Mouse (Mus musculus): ENCODE measurements around the gene Nfat5. TPM values are rescaled to one million over a fixed set of nuclear protein-coding genes. Genes with fewer than 3 reads are reported as not detected.

Nfat5 gene
- polyA plus RNA-seq, 1 experiment from 2014 or later, result 12.0 TPM

DNA sequence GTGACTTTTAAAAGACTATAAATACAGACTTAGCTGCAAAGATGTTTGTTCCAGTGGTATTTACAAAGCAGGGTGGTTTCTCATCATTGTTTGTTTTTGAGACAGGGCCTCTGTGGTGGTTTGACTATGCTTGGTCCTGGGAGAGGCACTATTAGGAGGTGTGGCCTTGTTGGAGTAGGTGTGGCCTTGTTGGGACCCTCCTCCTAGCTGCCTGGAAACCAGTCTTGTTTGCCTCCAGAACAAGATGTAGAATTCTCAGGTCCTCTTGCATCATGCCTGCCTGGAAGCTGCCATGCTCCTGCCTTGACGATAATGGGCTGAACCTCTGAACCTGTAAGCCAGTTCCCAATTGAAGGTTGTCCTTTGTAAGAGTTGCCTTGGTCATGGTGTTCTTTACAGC, 14.7 kb upstream of the Nfat5 start:
- H3K36me3 ChIP-seq (replicated peaks; ENCODE audit: control insufficient read depth, insufficient read depth), result no peaks in the 10 kb centered on the region
- WGBS, result 80% methylated on average over 1 of the region's 1 CpGs
- H3K4me2 ChIP-seq (replicated peaks), result no peak overlapping the region
- H3K9me3 ChIP-seq (ENCODE audit: control insufficient read depth, low read length), result no peaks in the 10 kb centered on the region
- H3K9ac ChIP-seq, result no peak overlapping the region
- H3K4me3 ChIP-seq (replicated peaks; ENCODE audit: low read length), result no peak overlapping the region
- ATAC-seq (ENCODE audit: low FRiP score) (no peak), DNase-seq (ENCODE audit: low spot score) (no peak)
- no peaks in the 10 kb centered on the region for H3K4me1 ChIP-seq (replicated peaks; ENCODE audit: control insufficient read depth, insufficient read depth, low read length)
- H3K27me3 ChIP-seq (ENCODE audit: control insufficient read depth, insufficient read depth, low read length), result no peaks in the 10 kb centered on the region
- no peak overlapping the region for H3K27ac ChIP-seq

DNA sequence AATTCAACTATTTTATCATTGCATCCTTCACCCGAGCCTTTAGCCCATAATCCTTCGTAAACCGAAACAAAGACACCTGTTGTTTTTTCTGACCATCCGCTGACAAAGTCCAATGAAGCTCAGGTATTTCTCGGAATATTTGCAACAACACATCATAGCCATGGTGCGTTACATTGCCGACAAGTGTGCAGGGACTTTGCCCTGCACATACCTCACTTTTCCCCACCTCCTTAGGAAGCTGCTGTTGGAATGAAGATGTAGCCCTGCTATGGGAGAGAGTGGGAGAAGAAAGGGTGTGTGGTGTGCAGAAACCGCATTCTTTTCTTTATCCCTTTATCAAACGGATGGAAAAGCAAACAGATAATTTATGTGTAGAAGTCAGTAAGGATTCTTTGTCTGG, 6.6 kb upstream of the Nfat5 start:
- H3K27ac ChIP-seq, result no peak overlapping the region
- H3K9me3 ChIP-seq (ENCODE audit: control insufficient read depth, low read length), result no peaks in the 10 kb centered on the region
- no peaks in the 10 kb centered on the region for H3K4me1 ChIP-seq (replicated peaks; ENCODE audit: control insufficient read depth, insufficient read depth, low read length)
- DNase-seq (ENCODE audit: low spot score) (no peak), ATAC-seq (ENCODE audit: low FRiP score) (no peak)
- no peak overlapping the region for H3K4me3 ChIP-seq (replicated peaks; ENCODE audit: low read length)
- 86% methylated on average over 9 of the region's 9 CpGs for WGBS
- no peaks in the 10 kb centered on the region for H3K36me3 ChIP-seq (replicated peaks; ENCODE audit: control insufficient read depth, insufficient read depth)
- no peak overlapping the region for H3K4me2 ChIP-seq (replicated peaks)
- no peak overlapping the region for H3K9ac ChIP-seq
- no peaks in the 10 kb centered on the region for H3K27me3 ChIP-seq (ENCODE audit: control insufficient read depth, insufficient read depth, low read length)

DNA sequence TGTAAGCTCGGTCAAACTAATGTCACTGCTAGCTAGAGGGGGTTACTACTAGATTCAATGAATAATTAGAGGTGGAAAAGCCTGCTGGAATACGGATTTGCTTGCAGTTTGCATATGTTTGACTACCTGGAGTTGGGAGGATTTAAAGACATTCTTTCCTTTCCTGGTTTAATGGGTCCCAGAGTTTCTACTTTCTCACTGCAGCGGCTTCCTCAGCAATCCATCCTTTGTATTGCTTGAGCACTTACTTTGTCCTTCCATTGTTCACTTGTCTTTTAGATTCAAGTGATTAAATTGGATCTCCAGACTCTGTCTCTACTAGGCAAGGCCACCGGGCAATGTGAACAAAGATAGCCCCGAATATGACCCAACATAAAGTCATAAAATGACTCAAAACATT, 5.7 kb upstream of the Nfat5 start:
- H3K4me3 ChIP-seq (replicated peaks; ENCODE audit: low read length), result no peak overlapping the region
- no peak overlapping the region for H3K27ac ChIP-seq
- no peaks in the 10 kb centered on the region for H3K9me3 ChIP-seq (ENCODE audit: control insufficient read depth, low read length)
- no peak overlapping the region for H3K4me2 ChIP-seq (replicated peaks)
- no peak overlapping the region for H3K9ac ChIP-seq
- no peak for DNase-seq (ENCODE audit: low spot score)
- 49% methylated on average over 5 of the region's 5 CpGs for WGBS
- H3K27me3 ChIP-seq (ENCODE audit: control insufficient read depth, insufficient read depth, low read length), result no peaks in the 10 kb centered on the region
- ATAC-seq (ENCODE audit: low FRiP score), result no peak
- H3K36me3 ChIP-seq (replicated peaks; ENCODE audit: control insufficient read depth, insufficient read depth), result no peaks in the 10 kb centered on the region
- H3K4me1 ChIP-seq (replicated peaks; ENCODE audit: control insufficient read depth, insufficient read depth, low read length), result no peaks in the 10 kb centered on the region; the same call in 1 of the 2 replicates

DNA sequence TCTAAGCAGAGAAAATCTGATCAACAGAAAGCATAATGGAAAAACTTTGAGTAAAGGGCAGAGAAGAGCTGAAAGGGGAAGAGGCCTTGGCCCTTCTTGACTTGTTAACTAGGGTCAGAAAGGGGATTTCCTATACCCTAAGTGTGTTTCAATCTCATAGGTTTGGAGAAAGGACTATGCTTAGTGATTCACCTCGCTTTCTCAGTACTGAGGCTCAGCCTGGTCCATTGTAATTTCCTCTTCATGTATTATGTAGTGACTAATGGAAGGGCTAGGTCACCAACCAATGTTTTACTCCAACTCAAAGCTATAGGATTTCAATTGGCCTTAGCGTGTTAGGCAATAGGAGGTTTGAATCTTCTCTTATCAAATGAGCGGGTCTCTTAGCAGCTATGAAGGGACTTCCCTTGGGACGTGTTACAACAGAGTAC, 2.1 kb upstream of the Nfat5 start:
- Histone ChIP-seq H3K9ac (no peak overlapping the region), H3K4me3 (replicated peaks; ENCODE audit: low read length) (no peak overlapping the region), H3K9me3 (ENCODE audit: control insufficient read depth, low read length) (no peaks in the 10 kb centered on the region), H3K4me2 (replicated peaks) (no peak overlapping the region), H3K27me3 (ENCODE audit: control insufficient read depth, insufficient read depth, low read length) (no peaks in the 10 kb centered on the region), H3K27ac (no peak overlapping the region), H3K36me3 (replicated peaks; ENCODE audit: control insufficient read depth, insufficient read depth) (no peaks in the 10 kb centered on the region), H3K4me1 (replicated peaks; ENCODE audit: control insufficient read depth, insufficient read depth, low read length) (peaks cover 11% of the 10 kb centered on the region)
- no peak for ATAC-seq (ENCODE audit: low FRiP score)
- 86% methylated on average over 4 of the region's 4 CpGs for WGBS
- no peak for DNase-seq (ENCODE audit: low spot score)

DNA sequence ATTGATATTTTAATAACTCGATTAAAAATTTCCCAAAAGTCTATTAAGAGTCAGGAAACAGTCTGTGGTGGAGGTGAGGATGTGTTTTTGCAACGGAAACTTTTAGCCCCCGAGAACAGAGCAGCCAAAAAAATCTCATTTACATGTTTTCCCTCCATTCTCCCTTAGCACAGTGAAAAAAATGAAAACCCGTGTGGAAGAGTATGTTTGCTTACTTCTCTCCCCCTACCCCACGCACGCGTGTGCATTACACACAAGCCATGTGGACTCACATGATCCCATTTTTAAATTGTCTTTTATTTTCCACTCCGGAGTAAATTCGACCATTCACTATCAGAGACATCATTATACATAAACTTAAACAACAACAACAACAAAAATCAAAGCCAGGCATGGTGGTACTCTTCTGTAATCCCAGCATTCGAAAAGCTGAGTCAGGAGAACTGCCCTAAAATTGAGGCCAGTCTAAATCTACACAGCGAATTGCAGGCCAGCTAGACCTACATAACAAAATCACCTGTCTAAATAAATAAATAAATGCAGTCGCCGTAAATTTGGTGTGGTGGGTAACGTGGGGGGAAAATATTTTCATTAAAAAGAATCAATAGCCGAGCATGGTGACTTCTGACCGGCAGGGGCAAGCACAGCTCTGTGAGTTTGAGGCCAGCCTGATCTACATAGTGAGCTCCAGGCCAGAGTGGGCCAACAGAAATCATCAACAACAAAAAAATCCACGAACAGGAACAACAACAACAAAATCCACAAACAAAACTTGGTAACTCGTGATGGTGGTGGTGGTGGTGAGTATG, 947 bp upstream of the Nfat5 start:
- Histone ChIP-seq H3K4me1 (replicated peaks; ENCODE audit: control insufficient read depth, insufficient read depth, low read length) (peaks cover 11% of the 10 kb centered on the region), H3K27me3 (ENCODE audit: control insufficient read depth, insufficient read depth, low read length) (no peaks in the 10 kb centered on the region), H3K36me3 (replicated peaks; ENCODE audit: control insufficient read depth, insufficient read depth) (no peaks in the 10 kb centered on the region), H3K9ac (peak overlapping the region; percentile 91), H3K9me3 (ENCODE audit: control insufficient read depth, low read length) (no peaks in the 10 kb centered on the region), H3K4me3 (replicated peaks; ENCODE audit: low read length) (peak overlapping the region; percentile 94), H3K27ac (peak overlapping the region; percentile 95), H3K4me2 (replicated peaks) (peak overlapping the region; percentile 68)
- ATAC-seq (ENCODE audit: low FRiP score) (peak; percentile 25; the same call in 1 of the 2 replicates), DNase-seq (ENCODE audit: low spot score) (peak; percentile 25)
- 61% methylated on average over 18 of the region's 18 CpGs for WGBS

DNA sequence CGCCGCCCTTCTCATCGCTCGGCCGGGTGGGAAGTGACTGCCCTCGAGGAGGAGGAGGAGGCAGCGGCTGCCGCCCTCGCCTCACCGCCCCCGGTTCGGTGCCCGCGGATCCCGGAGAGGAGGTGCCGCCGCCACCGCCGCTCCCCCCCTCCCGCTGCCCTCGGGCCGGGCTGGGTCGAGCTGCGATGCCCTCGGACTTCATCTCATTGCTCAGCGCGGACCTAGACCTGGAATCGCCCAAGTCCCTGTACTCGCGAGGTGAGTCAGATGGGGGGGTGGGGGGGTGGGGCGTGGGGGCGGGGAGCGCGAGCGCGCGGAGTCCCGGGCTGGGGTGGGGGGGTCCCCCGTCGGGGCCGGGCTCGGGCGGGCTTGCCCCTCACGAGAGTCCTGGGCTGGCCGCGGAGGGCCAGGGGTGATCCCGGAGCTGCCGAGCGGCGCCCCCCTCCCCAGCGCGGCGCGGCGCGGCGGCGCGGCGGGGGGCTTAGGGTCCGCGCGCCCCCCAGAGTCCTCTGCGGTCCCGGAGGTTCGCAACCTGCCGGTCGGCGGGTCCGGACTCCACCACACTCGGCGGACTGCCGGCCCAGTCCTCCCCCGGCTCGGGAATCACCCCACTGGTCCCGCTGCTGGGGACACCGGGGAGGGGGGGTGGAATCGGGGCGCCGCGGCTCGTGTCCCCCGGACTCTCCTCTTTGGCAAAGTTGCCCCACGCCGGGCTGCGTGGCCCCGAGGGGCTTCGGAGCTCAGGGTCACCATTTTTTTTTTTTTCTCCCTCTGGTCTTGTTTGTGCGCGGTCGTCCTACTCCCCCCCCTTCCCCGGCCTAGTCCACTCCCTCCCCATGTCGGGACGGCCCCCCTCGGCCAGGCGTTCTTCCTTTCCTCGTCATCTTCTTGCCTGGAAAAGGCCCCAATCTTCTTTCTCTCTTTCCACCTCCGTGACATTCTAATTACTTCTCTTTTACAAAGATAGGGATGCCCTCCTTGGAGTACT, 665 bp downstream of the Nfat5 start:
- H3K27me3 ChIP-seq (ENCODE audit: control insufficient read depth, insufficient read depth, low read length), result no peaks in the 10 kb centered on the region
- WGBS, result under 1% methylated on average over 71 of the region's 98 CpGs
- ATAC-seq (ENCODE audit: low FRiP score), result peak; percentile 61
- H3K9me3 ChIP-seq (ENCODE audit: control insufficient read depth, low read length), result no peaks in the 10 kb centered on the region
- peak overlapping the region; percentile 94 for H3K4me3 ChIP-seq (replicated peaks; ENCODE audit: low read length)
- H3K27ac ChIP-seq, result peak overlapping the region; percentile 95
- peak; percentile 24 for DNase-seq (ENCODE audit: low spot score)
- H3K4me2 ChIP-seq (replicated peaks), result peak overlapping the region; percentile 68
- peak overlapping the region; percentile 91 for H3K9ac ChIP-seq
- no peaks in the 10 kb centered on the region for H3K36me3 ChIP-seq (replicated peaks; ENCODE audit: control insufficient read depth, insufficient read depth)
- peaks cover 11% of the 10 kb centered on the region for H3K4me1 ChIP-seq (replicated peaks; ENCODE audit: control insufficient read depth, insufficient read depth, low read length)

DNA sequence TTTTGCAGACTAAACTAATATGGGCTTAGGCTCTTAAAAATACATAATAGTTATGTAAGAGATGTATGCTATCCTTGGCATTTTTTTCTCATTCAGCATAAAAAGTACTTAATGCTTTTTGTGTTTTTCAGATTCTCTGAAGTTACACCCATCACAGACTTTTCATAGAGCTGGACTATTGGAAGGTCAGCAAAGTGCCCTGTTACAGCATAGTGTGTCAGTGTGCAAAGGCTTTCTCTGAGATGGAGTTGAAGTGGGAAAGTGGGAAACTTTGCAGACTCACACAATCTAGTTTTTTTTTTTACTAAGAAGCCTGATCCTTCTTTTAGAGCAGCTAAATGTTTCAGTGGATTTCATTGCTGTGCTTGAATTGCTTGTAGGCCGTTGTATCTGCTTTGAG, 2.2 kb downstream of the Nfat5 start:
- ATAC-seq (ENCODE audit: low FRiP score) (no peak), DNase-seq (ENCODE audit: low spot score) (no peak)
- Histone ChIP-seq H3K9ac (no peak overlapping the region), H3K4me3 (replicated peaks; ENCODE audit: low read length) (no peak overlapping the region), H3K4me1 (replicated peaks; ENCODE audit: control insufficient read depth, insufficient read depth, low read length) (peaks cover 11% of the 10 kb centered on the region), H3K27ac (no peak overlapping the region), H3K9me3 (ENCODE audit: control insufficient read depth, low read length) (no peaks in the 10 kb centered on the region), H3K27me3 (ENCODE audit: control insufficient read depth, insufficient read depth, low read length) (no peaks in the 10 kb centered on the region), H3K36me3 (replicated peaks; ENCODE audit: control insufficient read depth, insufficient read depth) (no peaks in the 10 kb centered on the region), H3K4me2 (replicated peaks) (peak overlapping the region; percentile 68)
- 83% methylated on average over 1 of the region's 1 CpGs for WGBS

DNA sequence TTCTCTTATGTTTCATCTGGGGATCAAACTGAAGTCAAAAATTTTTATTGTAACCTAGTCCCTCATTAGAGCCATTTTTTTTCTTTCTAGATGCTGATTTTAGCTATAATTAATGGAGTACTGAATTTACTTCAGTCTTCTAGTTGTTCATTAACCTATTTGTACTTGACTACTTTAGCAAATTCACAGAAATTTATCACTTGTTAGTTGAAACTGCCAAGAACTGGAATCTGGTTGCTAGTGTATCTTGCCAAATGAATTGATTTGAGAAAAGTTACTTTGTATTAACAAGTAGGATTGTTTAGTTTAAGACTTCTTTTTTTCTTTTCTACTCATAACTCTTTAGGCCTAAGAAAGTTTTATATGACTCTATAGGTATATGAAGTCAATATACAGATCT, 18.6 kb downstream of the Nfat5 start:
- no peak for ATAC-seq (ENCODE audit: low FRiP score)
- Histone ChIP-seq H3K4me2 (replicated peaks) (no peak overlapping the region), H3K27ac (no peak overlapping the region), H3K4me1 (replicated peaks; ENCODE audit: control insufficient read depth, insufficient read depth, low read length) (no peaks in the 10 kb centered on the region), H3K4me3 (replicated peaks; ENCODE audit: low read length) (no peak overlapping the region), H3K9me3 (ENCODE audit: control insufficient read depth, low read length) (no peaks in the 10 kb centered on the region), H3K27me3 (ENCODE audit: control insufficient read depth, insufficient read depth, low read length) (no peaks in the 10 kb centered on the region), H3K36me3 (replicated peaks; ENCODE audit: control insufficient read depth, insufficient read depth) (no peaks in the 10 kb centered on the region), H3K9ac (no peak overlapping the region)
- DNase-seq (ENCODE audit: low spot score), result no peak

DNA sequence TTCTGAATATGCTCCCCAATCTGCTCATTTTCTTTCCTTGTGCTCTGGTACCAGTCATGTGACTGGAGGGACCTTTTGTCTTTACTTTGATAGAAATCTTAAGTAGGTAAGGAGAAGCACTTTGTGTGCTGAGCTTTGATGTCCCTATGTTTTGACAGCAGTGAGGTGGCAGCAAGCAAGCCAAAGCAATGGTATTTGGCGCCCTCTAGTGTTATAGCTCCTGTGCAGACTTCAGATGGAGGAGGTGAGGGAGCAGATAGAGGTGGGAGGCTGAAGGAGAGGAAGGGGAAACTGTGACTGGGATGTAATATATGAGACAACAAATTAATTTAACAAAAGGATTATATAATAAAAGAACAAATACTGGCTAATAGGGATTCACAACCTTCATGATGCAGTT, 30.9 kb downstream of the Nfat5 start:
- ATAC-seq (ENCODE audit: low FRiP score) (peak; percentile 59; the same call in 1 of the 2 replicates), DNase-seq (ENCODE audit: low spot score) (peak; percentile 90)
- H3K9ac ChIP-seq, result no peak overlapping the region
- H3K4me1 ChIP-seq (replicated peaks; ENCODE audit: control insufficient read depth, insufficient read depth, low read length), result no peaks in the 10 kb centered on the region
- H3K9me3 ChIP-seq (ENCODE audit: control insufficient read depth, low read length), result no peaks in the 10 kb centered on the region
- no peaks in the 10 kb centered on the region for H3K27me3 ChIP-seq (ENCODE audit: control insufficient read depth, insufficient read depth, low read length)
- H3K36me3 ChIP-seq (replicated peaks; ENCODE audit: control insufficient read depth, insufficient read depth), result no peaks in the 10 kb centered on the region
- H3K4me2 ChIP-seq (replicated peaks), result no peak overlapping the region
- WGBS, result 0% methylated on average over 1 of the region's 1 CpGs
- H3K4me3 ChIP-seq (replicated peaks; ENCODE audit: low read length), result no peak overlapping the region
- H3K27ac ChIP-seq, result no peak overlapping the region

All from hindbrain, embryonic 14.5 days (tissue).